ENCODE assay signal across 11 mouse cellular contexts in genomic region chr2:72009446-72010218, GRCm38 (mm10). TPM values are rescaled to one million over a fixed set of nuclear protein-coding genes. Genes with fewer than 3 reads are reported as not detected.
DNase-seq lines count a peak whose midpoint lies in the region; ATAC-seq and TF ChIP-seq lines count a peak whose summit lies in the region.
"Had no signal": no experiment of that assay in that cellular context is flagged by ENCODE, and none has a peak within 500 bp of the region (broad histone marks: within the 10 kb centered on the region; RNA-seq: fewer than 3 reads in every experiment).

No protein-coding gene starts in this region.

- H3K27me3 ChIP-seq in midbrain, embryonic 14.5 days (ENCODE audit: control insufficient read depth, insufficient read depth, low read length): no peaks in the 10 kb centered on the region
- H3K27me3 ChIP-seq in midbrain, embryonic 13.5 days: no peaks in the 10 kb centered on the region
- H3K27me3 ChIP-seq in lung, embryonic 14.5 days (ENCODE audit: insufficient read depth, low read length): no peaks in the 10 kb centered on the region; the same call in 1 of the 2 replicates

- DNase-seq in gastrocnemius, postnatal 14 days: peak; percentile 14
- DNase-seq in gastrocnemius, adult 8-10 months (ENCODE audit: low spot score in 2 of 2): no peak
- DNase-seq in midbrain, embryonic 14.5 days: peak; percentile 9
- peak; percentile 78 for DNase-seq in lung, embryonic 14.5 days
- DNase-seq in right cerebral cortex, postnatal 4 days: peak; percentile 44
- no peak for DNase-seq in thymus, postnatal 4 days
- no peak for DNase-seq in kidney, adult 9 months
- DNase-seq: cerebellum, adult 9-10 months; kidney, adult 11 months; liver had no signal

- H3K9ac ChIP-seq in midbrain, embryonic 14.5 days (replicated peaks; ENCODE audit: low read length): no peak overlapping the region
- H3K9ac ChIP-seq in midbrain, embryonic 13.5 days (replicated peaks): no peak overlapping the region
- no peak overlapping the region for H3K9ac ChIP-seq in lung, embryonic 14.5 days

- ATAC-seq in midbrain, embryonic 14.5 days (ENCODE audit: low FRiP score, low TSS enrichment): no peak
- no peak for ATAC-seq in midbrain, embryonic 13.5 days
- no peak for ATAC-seq in lung, embryonic 14.5 days (ENCODE audit: insufficient read depth)

- intact Hi-C loops in gastrocnemius, postnatal 14 days (cut with DNase I; ENCODE audit: low total_unique reads): no loop called here

- WGBS in midbrain, embryonic 14.5 days: 72% methylated on average over 3 of the region's 3 CpGs
- 74% methylated on average over 3 of the region's 3 CpGs for WGBS in midbrain, embryonic 13.5 days
- WGBS in lung, embryonic 14.5 days: 40% methylated on average over 3 of the region's 3 CpGs

- TF ChIP-seq CTCF in lung, embryonic 14.5 days (IDR thresholded peaks at IDR 0.05; ENCODE audit: low read depth): no peak

- H3K4me3 ChIP-seq in midbrain, embryonic 14.5 days (replicated peaks; ENCODE audit: low read depth, low read length): no peak overlapping the region
- H3K4me3 ChIP-seq in midbrain, embryonic 13.5 days (replicated peaks): no peak overlapping the region
- H3K4me3 ChIP-seq in lung, embryonic 14.5 days (ENCODE audit: low read depth, low read length): no peak overlapping the region

- H3K36me3 ChIP-seq in midbrain, embryonic 14.5 days (ENCODE audit: control insufficient read depth, insufficient read depth, low read length): no peaks in the 10 kb centered on the region
- H3K36me3 ChIP-seq in midbrain, embryonic 13.5 days: no peaks in the 10 kb centered on the region
- H3K36me3 ChIP-seq in lung, embryonic 14.5 days (ENCODE audit: insufficient read depth): no peaks in the 10 kb centered on the region

- H3K9me3 ChIP-seq in midbrain, embryonic 14.5 days (ENCODE audit: control insufficient read depth, low read length): no peaks in the 10 kb centered on the region
- H3K9me3 ChIP-seq in midbrain, embryonic 13.5 days: peaks cover 7% of the 10 kb centered on the region; the same call in 1 of the 2 replicates
- no peaks in the 10 kb centered on the region for H3K9me3 ChIP-seq in lung, embryonic 14.5 days (ENCODE audit: low read depth, low read length)

- H3K4me2 ChIP-seq in midbrain, embryonic 14.5 days (ENCODE audit: low read length): no peak overlapping the region
- no peak overlapping the region for H3K4me2 ChIP-seq in midbrain, embryonic 13.5 days (replicated peaks)
- H3K4me2 ChIP-seq in lung, embryonic 14.5 days: no peak overlapping the region

- H3K4me1 ChIP-seq in midbrain, embryonic 14.5 days (ENCODE audit: control insufficient read depth, insufficient read depth, low read length): no peaks in the 10 kb centered on the region
- H3K4me1 ChIP-seq in midbrain, embryonic 13.5 days (replicated peaks): no peaks in the 10 kb centered on the region
- H3K4me1 ChIP-seq in lung, embryonic 14.5 days (ENCODE audit: insufficient read depth): no peaks in the 10 kb centered on the region

- no peak overlapping the region for H3K27ac ChIP-seq in midbrain, embryonic 14.5 days (replicated peaks; ENCODE audit: low read depth, low read length)
- H3K27ac ChIP-seq in midbrain, embryonic 13.5 days: no peak overlapping the region
- no peak overlapping the region for H3K27ac ChIP-seq in lung, embryonic 14.5 days (ENCODE audit: low read depth)

RNA-seq across cellular contexts. Expression of gene Rapgef4, which starts 28.6 kb away (rescaled TPM):
- total RNA-seq in gastrocnemius, postnatal 14 days (2021): 1 to 10 TPM; 2.3 to 3.2 TPM
- total RNA-seq in gastrocnemius, adult 8-10 months (2022): 1 to 10 TPM in 3 of 4 experiments, under 1 TPM in 1; 0.74 to 2.7 (median 2.0) TPM
- polyA plus RNA-seq in midbrain, embryonic 14.5 days (2014; fragmentation: Nextera tagmentation; extraction: Ambion mirVana): 18.3 and 25.6 TPM in 2 replicates
- 11.3 and 12.5 TPM in 2 replicates for polyA plus RNA-seq in midbrain, embryonic 13.5 days (2015; fragmentation: Nextera tagmentation; extraction: Ambion mirVana)
- 2.6 and 3.5 TPM in 2 replicates for polyA plus RNA-seq in lung, embryonic 14.5 days (2014; fragmentation: Nextera tagmentation; extraction: Ambion mirVana)

Comparison
In these comparisons a context has a peak if more than half of its experiments do, and no peak if none do; other contexts are left out.
1. DNase-seq: peak in gastrocnemius, postnatal 14 days (single experiment), midbrain, embryonic 14.5 days (single experiment), lung, embryonic 14.5 days (single experiment) and right cerebral cortex, postnatal 4 days (single experiment); none in gastrocnemius, adult 8-10 months (0 of 2), thymus, postnatal 4 days (single experiment) and kidney, adult 9 months (single experiment).